In genomic region chr7:82725006-82725636, GRCm38 (mm10) we compare ENCODE assay signal across 19 mouse cellular contexts.
DNase-seq lines count a peak whose midpoint lies in the region; ATAC-seq and TF ChIP-seq lines count a peak whose summit lies in the region.
"Had no signal": no experiment of that assay in that cellular context is flagged by ENCODE, and none has a peak within 500 bp of the region (broad histone marks: within the 10 kb centered on the region; RNA-seq: fewer than 3 reads in every experiment).

No protein-coding gene starts in this region.

- H3K9ac ChIP-seq in hindbrain, embryonic 13.5 days: no peak overlapping the region
- no peak overlapping the region for H3K9ac ChIP-seq in stomach, embryonic 14.5 days (replicated peaks; ENCODE audit: low read depth, low read length)
- no peak overlapping the region for H3K9ac ChIP-seq in stomach, postnatal 0 days (ENCODE audit: low read length)
- H3K9ac ChIP-seq in embryonic facial prominence, embryonic 14.5 days (ENCODE audit: low read depth, low read length): no peak overlapping the region
- no peak overlapping the region for H3K9ac ChIP-seq in limb, embryonic 15.5 days
- H3K9ac ChIP-seq in intestine, postnatal 0 days (ENCODE audit: low read depth, low read length): no peak overlapping the region
- H3K9ac ChIP-seq: intestine, embryonic 15.5 days; liver, embryonic 14.5 days had no signal

- peaks cover 44% of the 10 kb centered on the region for H3K4me1 ChIP-seq in hindbrain, embryonic 10.5 days (replicated peaks)
- peaks cover 9% of the 10 kb centered on the region; the same call in 1 of the 2 replicates for H3K4me1 ChIP-seq in hindbrain, embryonic 13.5 days (replicated peaks)
- H3K4me1 ChIP-seq in stomach, embryonic 14.5 days (ENCODE audit: control insufficient read depth, insufficient read depth, low read length): 0 out of 2 replicates have a peak, but pooled peaks cover 5% of the 10 kb centered on the region
- H3K4me1 ChIP-seq in stomach, postnatal 0 days (replicated peaks; ENCODE audit: control insufficient read depth, insufficient read depth): no peaks in the 10 kb centered on the region
- peaks cover 41% of the 10 kb centered on the region for H3K4me1 ChIP-seq in embryonic facial prominence, embryonic 14.5 days (ENCODE audit: control insufficient read depth, insufficient read depth, low read length)
- H3K4me1 ChIP-seq in limb, embryonic 15.5 days: peaks cover 56% of the 10 kb centered on the region
- H3K4me1 ChIP-seq in intestine, postnatal 0 days (replicated peaks; ENCODE audit: control insufficient read depth, insufficient read depth, low read length): 0 out of 2 replicates have a peak, but pooled peaks cover 5% of the 10 kb centered on the region

- no peak for DNase-seq in hindbrain, embryonic 10.5 days (ENCODE audit: low spot score)
- DNase-seq in stomach, postnatal 0 days (ENCODE audit: low spot score): no peak
- DNase-seq in embryonic facial prominence, embryonic 14.5 days (ENCODE audit: low spot score): peak; percentile 42
- DNase-seq in left cerebral cortex, adult 2 months (ENCODE audit: extremely low spot score in 1 of 2, low spot score in 2 of 2): no peak
- DNase-seq: cerebellum, adult 11-12 months; cerebellum, postnatal 25 days; gastrocnemius, postnatal 36 days; heart, postnatal 36 days; right cerebral cortex, adult 18-20 months; thymus, postnatal 25 days had no signal

- no peak for TF ChIP-seq EP300 in stomach, postnatal 0 days (optimal IDR thresholded peaks at IDR 0.05)

- no peak for TF ChIP-seq CTCF in stomach, postnatal 0 days (IDR thresholded peaks at IDR 0.05; ENCODE audit: low read depth)
- no peak for TF ChIP-seq CTCF in left cerebral cortex, adult 2 months (IDR thresholded peaks at IDR 0.05)
- no peak for TF ChIP-seq CTCF in intestine, postnatal 0 days (IDR thresholded peaks at IDR 0.05; ENCODE audit: low read depth)

- no peaks in the 10 kb centered on the region for H3K27me3 ChIP-seq in hindbrain, embryonic 10.5 days (ENCODE audit: insufficient read depth, poor library complexity, severe bottlenecking)
- no peaks in the 10 kb centered on the region for H3K27me3 ChIP-seq in hindbrain, embryonic 13.5 days
- H3K27me3 ChIP-seq in stomach, embryonic 14.5 days (ENCODE audit: control insufficient read depth, insufficient read depth, low read length): no peaks in the 10 kb centered on the region
- no peaks in the 10 kb centered on the region for H3K27me3 ChIP-seq in stomach, postnatal 0 days (ENCODE audit: control insufficient read depth, insufficient read depth, low read length)
- no peaks in the 10 kb centered on the region for H3K27me3 ChIP-seq in embryonic facial prominence, embryonic 14.5 days (replicated peaks; ENCODE audit: control insufficient read depth, insufficient read depth, low read length)
- H3K27me3 ChIP-seq in limb, embryonic 15.5 days: no peaks in the 10 kb centered on the region
- no peaks in the 10 kb centered on the region for H3K27me3 ChIP-seq in intestine, postnatal 0 days (replicated peaks; ENCODE audit: control insufficient read depth, insufficient read depth, low read length)
- H3K27me3 ChIP-seq: intestine, embryonic 15.5 days had no signal

- no peak for ATAC-seq in hindbrain, embryonic 13.5 days (ENCODE audit: low FRiP score)
- no peak for ATAC-seq in stomach, embryonic 14.5 days (ENCODE audit: insufficient number of reproducible peaks, insufficient read depth, low FRiP score, low read depth)
- no peak for ATAC-seq in stomach, postnatal 0 days (ENCODE audit: low FRiP score, low TSS enrichment)
- ATAC-seq in embryonic facial prominence, embryonic 14.5 days (ENCODE audit: low read depth): peak; percentile 13; the same call in 1 of the 2 replicates
- no peak for ATAC-seq in limb, embryonic 15.5 days (ENCODE audit: insufficient number of reproducible peaks, low FRiP score, low TSS enrichment, low read depth)
- ATAC-seq in intestine, postnatal 0 days: no peak
- ATAC-seq: intestine, embryonic 15.5 days; midbrain, embryonic 16.5 days had no signal

- WGBS in hindbrain, embryonic 10.5 days: 38% methylated on average over 5 of the region's 5 CpGs
- 35% methylated on average over 5 of the region's 5 CpGs for WGBS in hindbrain, embryonic 13.5 days
- WGBS in stomach, embryonic 14.5 days: 48% methylated on average over 5 of the region's 5 CpGs
- WGBS in stomach, postnatal 0 days: 53% methylated on average over 5 of the region's 5 CpGs
- 42% methylated on average over 5 of the region's 5 CpGs for WGBS in embryonic facial prominence, embryonic 14.5 days
- WGBS in limb, embryonic 15.5 days: 46% methylated on average over 5 of the region's 5 CpGs
- WGBS in intestine, postnatal 0 days: 72% methylated on average over 5 of the region's 5 CpGs

- H3K9me3 ChIP-seq in hindbrain, embryonic 10.5 days: no peaks in the 10 kb centered on the region
- no peaks in the 10 kb centered on the region for H3K9me3 ChIP-seq in hindbrain, embryonic 13.5 days
- H3K9me3 ChIP-seq in stomach, embryonic 14.5 days (ENCODE audit: control insufficient read depth, low read depth, low read length): no peaks in the 10 kb centered on the region
- no peaks in the 10 kb centered on the region for H3K9me3 ChIP-seq in stomach, postnatal 0 days (ENCODE audit: control insufficient read depth, low read length)
- H3K9me3 ChIP-seq in embryonic facial prominence, embryonic 14.5 days (ENCODE audit: control insufficient read depth, low read length): no peaks in the 10 kb centered on the region
- no peaks in the 10 kb centered on the region for H3K9me3 ChIP-seq in limb, embryonic 15.5 days
- H3K9me3 ChIP-seq in intestine, postnatal 0 days (ENCODE audit: control insufficient read depth): no peaks in the 10 kb centered on the region
- H3K9me3 ChIP-seq: heart, embryonic 10.5 days; intestine, embryonic 15.5 days had no signal

- 0 out of 2 replicates have a peak, but pooled peaks cover 3% of the 10 kb centered on the region for H3K36me3 ChIP-seq in hindbrain, embryonic 10.5 days
- H3K36me3 ChIP-seq in hindbrain, embryonic 13.5 days: no peaks in the 10 kb centered on the region
- H3K36me3 ChIP-seq in stomach, embryonic 14.5 days (ENCODE audit: control insufficient read depth, insufficient read depth, low read length): no peaks in the 10 kb centered on the region
- 0 out of 2 replicates have a peak, but pooled peaks cover 3% of the 10 kb centered on the region for H3K36me3 ChIP-seq in stomach, postnatal 0 days (ENCODE audit: control insufficient read depth, insufficient read depth, low read length)
- no peaks in the 10 kb centered on the region for H3K36me3 ChIP-seq in embryonic facial prominence, embryonic 14.5 days (ENCODE audit: control insufficient read depth, insufficient read depth, low read length)
- no peaks in the 10 kb centered on the region for H3K36me3 ChIP-seq in limb, embryonic 15.5 days
- H3K36me3 ChIP-seq in intestine, postnatal 0 days (ENCODE audit: control insufficient read depth, insufficient read depth): no peaks in the 10 kb centered on the region
- H3K36me3 ChIP-seq: heart, embryonic 10.5 days; intestine, embryonic 15.5 days had no signal

- H3K4me3 ChIP-seq in hindbrain, embryonic 10.5 days: no peak overlapping the region
- H3K4me3 ChIP-seq in hindbrain, embryonic 13.5 days: no peak overlapping the region
- no peak overlapping the region for H3K4me3 ChIP-seq in stomach, embryonic 14.5 days (ENCODE audit: low read depth, low read length)
- no peak overlapping the region for H3K4me3 ChIP-seq in stomach, postnatal 0 days (ENCODE audit: low read depth, low read length)
- no peak overlapping the region for H3K4me3 ChIP-seq in embryonic facial prominence, embryonic 14.5 days (ENCODE audit: low read depth, low read length)
- no peak overlapping the region for H3K4me3 ChIP-seq in limb, embryonic 15.5 days
- no peak overlapping the region for H3K4me3 ChIP-seq in left cerebral cortex, adult 2 months
- H3K4me3 ChIP-seq in intestine, postnatal 0 days (ENCODE audit: low read depth, low read length): no peak overlapping the region
- H3K4me3 ChIP-seq: heart, embryonic 10.5 days; intestine, embryonic 15.5 days had no signal

- intact Hi-C loops in left cerebral cortex, adult 2 months (cut with DNase I): no loop called here

- peak overlapping the region; percentile 76 for H3K27ac ChIP-seq in hindbrain, embryonic 10.5 days
- H3K27ac ChIP-seq in hindbrain, embryonic 13.5 days: no peak overlapping the region
- H3K27ac ChIP-seq in stomach, embryonic 14.5 days (ENCODE audit: low read length): peak overlapping the region; percentile 33; the same call in 1 of the 2 replicates
- H3K27ac ChIP-seq in stomach, postnatal 0 days (replicated peaks): no peak overlapping the region
- H3K27ac ChIP-seq in embryonic facial prominence, embryonic 14.5 days (replicated peaks; ENCODE audit: low read depth, low read length): no peak overlapping the region
- H3K27ac ChIP-seq in limb, embryonic 15.5 days: 0 out of 2 replicates have a peak overlapping the region, but pooled peaks have one; percentile 17
- no peak overlapping the region for H3K27ac ChIP-seq in left cerebral cortex, adult 2 months
- H3K27ac ChIP-seq in intestine, postnatal 0 days (ENCODE audit: low read depth, low read length): no peak overlapping the region
- H3K27ac ChIP-seq: heart, embryonic 10.5 days; intestine, embryonic 15.5 days; kidney, postnatal 0 days; liver, embryonic 14.5 days had no signal

- H3K4me2 ChIP-seq in hindbrain, embryonic 13.5 days: no peak overlapping the region
- H3K4me2 ChIP-seq in stomach, embryonic 14.5 days (replicated peaks; ENCODE audit: low read depth, low read length): no peak overlapping the region
- H3K4me2 ChIP-seq in stomach, postnatal 0 days (replicated peaks; ENCODE audit: low read depth): no peak overlapping the region
- H3K4me2 ChIP-seq in embryonic facial prominence, embryonic 14.5 days (ENCODE audit: low read depth, low read length): no peak overlapping the region
- no peak overlapping the region for H3K4me2 ChIP-seq in limb, embryonic 15.5 days
- no peak overlapping the region for H3K4me2 ChIP-seq in intestine, postnatal 0 days (replicated peaks; ENCODE audit: low read depth)
- H3K4me2 ChIP-seq: intestine, embryonic 15.5 days had no signal

Comparison
In these comparisons a context has a peak if more than half of its experiments do, and no peak if none do; other contexts are left out.
1. H3K27ac ChIP-seq: peak in hindbrain, embryonic 10.5 days (single experiment), stomach, embryonic 14.5 days (single experiment) and limb, embryonic 15.5 days (single experiment); none in hindbrain, embryonic 13.5 days (single experiment), stomach, postnatal 0 days (single experiment), embryonic facial prominence, embryonic 14.5 days (single experiment), left cerebral cortex, adult 2 months (single experiment) and intestine, postnatal 0 days (single experiment).